Mouse (Mus musculus) stomach, embryonic 14.5 days (tissue): ENCODE measurements around the gene Slc16a5. TPM values are rescaled to one million over a fixed set of nuclear protein-coding genes. Genes with fewer than 3 reads are reported as not detected.

Source experiments
- ATAC-seq: fragments of 200-750 bp; cut with Nextera tagmentation; 2 replicates; pipeline ENCODE4 v1.8.0; 2017; ENCODE audit warnings: low read depth, moderate TSS enrichment; ENCODE audit not compliant: insufficient number of reproducible peaks, insufficient read depth, low FRiP score
- H3K27ac ChIP-seq: fragments of 300-500 bp; sonication (generic); 2 replicates; pipeline ENCODE4 v1.5.1; 2014; ENCODE audit warnings: mild to moderate bottlenecking, low read length, moderate library complexity, mixed read lengths
- H3K27me3 ChIP-seq: fragments of 300-500 bp; sonication (generic); 2 replicates; pipeline ENCODE4 v1.6.1; 2014; ENCODE audit warnings: low read length, control low read depth, mixed read lengths; ENCODE audit not compliant: control insufficient read depth, insufficient read depth
- H3K36me3 ChIP-seq: fragments of 300-500 bp; sonication (generic); 2 replicates; pipeline ENCODE4 v1.6.1; 2014; ENCODE audit warnings: mild to moderate bottlenecking, control low read depth, low read length, moderate library complexity, mixed read lengths; ENCODE audit not compliant: control insufficient read depth, insufficient read depth
- H3K4me1 ChIP-seq: fragments of 300-500 bp; sonication (generic); 2 replicates; pipeline ENCODE4 v1.6.1; 2014; ENCODE audit warnings: low read length, control low read depth, mixed read lengths; ENCODE audit not compliant: control insufficient read depth, insufficient read depth
- H3K4me2 ChIP-seq: fragments of 300-500 bp; sonication (generic); replicated peaks from 2 replicates; pipeline ENCODE4 v1.6.1; 2014; ENCODE audit warnings: low read depth, low read length, control low read depth
- H3K4me3 ChIP-seq: fragments of 300-500 bp; sonication (generic); 2 replicates; pipeline ENCODE4 v1.5.1; 2014; ENCODE audit warnings: low read depth, low read length, control low read depth
- H3K9ac ChIP-seq: fragments of 300-500 bp; sonication (generic); replicated peaks from 2 replicates; pipeline ENCODE4 v1.6.1; 2014; ENCODE audit warnings: low read depth, mild to moderate bottlenecking, control low read depth, low read length, moderate library complexity, mixed read lengths
- H3K9me3 ChIP-seq: fragments of 300-500 bp; sonication (generic); 2 replicates; pipeline ENCODE4 v1.6.1; 2016; ENCODE audit warnings: low read depth, low read length, control low read depth; ENCODE audit not compliant: control insufficient read depth
- WGBS: fragments of 180-500 bp; shearing (Covaris S2); extraction: QIAGEN DNeasy Blood & Tissue Kit; methylation state at CpG from one replicate; pipeline ENCODE4 v1.1.7; 2014; 5-methylcytosine and 5-hydroxymethylcytosine counted together
- polyA plus RNA-seq: library from polyadenylated mRNA; unstranded; fragments of >200 nt; fragmentation: Nextera tagmentation; extraction: Ambion mirVana; gene quantifications from 2 replicates; pipeline ENCODE4 v1.2.1, GENCODE M21; 2014

Gene Slc16a5
- polyA plus RNA-seq, 1 experiment from 2014 or later: 0.32 TPM

DNA sequence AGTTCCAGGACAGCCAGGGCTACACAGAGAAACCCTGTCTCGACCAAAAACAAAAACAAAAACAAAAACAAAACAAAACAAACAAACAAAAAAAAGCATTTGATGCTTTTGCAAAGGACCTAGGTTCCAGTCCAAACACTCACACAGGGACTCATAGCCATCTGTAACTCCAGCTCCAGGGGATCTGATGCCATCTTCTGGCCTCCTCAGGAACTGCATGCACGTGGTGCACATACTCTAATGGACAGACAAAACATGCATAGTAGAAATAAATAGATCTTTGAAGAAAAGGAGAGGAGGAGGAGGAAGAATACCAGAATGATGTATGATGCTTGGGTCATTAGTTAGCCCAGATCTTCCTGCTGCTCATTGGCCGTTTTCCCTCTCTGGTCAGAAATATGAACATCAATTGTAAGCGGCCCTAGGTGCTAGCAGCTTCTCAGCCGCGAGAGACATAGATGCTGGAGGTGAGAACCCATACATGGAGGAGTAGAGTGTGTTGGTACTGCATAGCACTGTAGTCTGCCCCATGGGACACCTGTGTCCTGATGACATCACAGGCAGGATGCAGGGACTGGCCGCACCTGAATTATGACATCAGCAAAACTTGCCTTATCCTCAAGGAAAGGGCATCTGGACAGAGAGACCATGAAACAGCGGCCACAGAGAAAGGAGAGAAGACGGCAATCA, 22.2 kb upstream of the Slc16a5 start, which contains the start of gene Trim80:
Gene Trim80, plus strand, starts transcription at position 640 of the 690 bp plus-strand sequence.
- Histone ChIP-seq H3K27me3 (no peaks in the 10 kb centered on the region), H3K4me2 (no peak within 1 kb of the TSS), H3K9ac (no peak within 1 kb of the TSS), H3K36me3 (no peaks in the 10 kb centered on the region), H3K27ac (no peak within 1 kb of the TSS), H3K4me3 (no peak within 1 kb of the TSS), H3K9me3 (no peaks in the 10 kb centered on the region), H3K4me1 (peaks cover 10% of the 10 kb centered on the region)
- no peak for ATAC-seq
- WGBS: 92% methylated on average over 9 of the region's 9 CpGs

DNA sequence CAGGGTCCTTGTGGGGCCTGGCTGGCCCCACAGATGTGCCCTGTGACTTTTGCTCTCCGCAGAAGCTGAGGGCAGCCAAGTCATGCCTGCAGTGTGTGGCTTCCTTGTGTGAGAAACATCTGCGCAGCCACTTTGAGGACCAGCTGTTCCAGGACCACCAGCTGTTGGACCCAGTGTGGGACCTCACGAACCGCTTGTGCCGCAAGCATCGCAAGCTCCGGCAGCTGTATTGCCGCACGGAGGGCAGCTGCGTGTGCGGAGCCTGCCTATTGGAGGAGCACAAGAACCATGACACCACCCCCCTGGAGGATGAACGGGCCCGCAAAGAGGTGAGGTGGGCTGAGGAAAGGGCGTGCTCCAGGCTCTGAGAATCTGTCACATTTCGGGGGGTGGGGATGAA, 20.9 kb upstream of the Slc16a5 start:
- H3K4me3 ChIP-seq: no peak overlapping the region
- H3K9me3 ChIP-seq: no peaks in the 10 kb centered on the region
- 44% methylated on average over 15 of the region's 15 CpGs for WGBS
- H3K4me1 ChIP-seq: 0 out of 2 replicates have a peak, but pooled peaks cover under 1% of the 10 kb centered on the region
- no peaks in the 10 kb centered on the region for H3K27me3 ChIP-seq
- no peak overlapping the region for H3K9ac ChIP-seq
- H3K36me3 ChIP-seq: no peaks in the 10 kb centered on the region
- no peak for ATAC-seq
- H3K4me2 ChIP-seq: no peak overlapping the region
- H3K27ac ChIP-seq: no peak overlapping the region

DNA sequence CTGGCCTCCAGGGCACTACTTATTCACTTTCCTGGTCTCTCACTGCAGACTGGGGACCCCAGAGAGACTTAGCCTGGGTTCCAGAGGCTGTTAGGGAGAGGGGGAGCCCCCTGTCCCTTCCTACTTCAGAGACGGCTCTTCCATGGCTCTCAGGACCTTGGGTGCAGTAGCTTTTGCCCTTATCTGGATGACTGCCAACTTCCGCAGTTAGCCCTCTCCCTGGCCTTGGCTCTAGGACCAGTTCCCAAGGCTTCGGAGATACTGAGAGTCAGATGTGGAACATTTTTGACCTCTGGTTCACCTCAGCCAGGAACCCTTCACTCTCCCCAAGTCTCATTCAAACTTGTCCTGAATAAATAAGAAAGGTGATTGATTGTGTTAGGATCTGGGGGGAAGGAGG, 15.4 kb upstream of the Slc16a5 start:
- Histone ChIP-seq H3K9ac (no peak overlapping the region), H3K4me3 (no peak overlapping the region), H3K4me2 (no peak overlapping the region), H3K9me3 (no peaks in the 10 kb centered on the region), H3K36me3 (no peaks in the 10 kb centered on the region), H3K4me1 (peaks cover 8% of the 10 kb centered on the region; the same call in 1 of the 2 replicates), H3K27me3 (no peaks in the 10 kb centered on the region), H3K27ac (no peak overlapping the region; the same call in 1 of the 2 replicates)
- ATAC-seq: no peak
- 37% methylated on average over 3 of the region's 3 CpGs for WGBS

DNA sequence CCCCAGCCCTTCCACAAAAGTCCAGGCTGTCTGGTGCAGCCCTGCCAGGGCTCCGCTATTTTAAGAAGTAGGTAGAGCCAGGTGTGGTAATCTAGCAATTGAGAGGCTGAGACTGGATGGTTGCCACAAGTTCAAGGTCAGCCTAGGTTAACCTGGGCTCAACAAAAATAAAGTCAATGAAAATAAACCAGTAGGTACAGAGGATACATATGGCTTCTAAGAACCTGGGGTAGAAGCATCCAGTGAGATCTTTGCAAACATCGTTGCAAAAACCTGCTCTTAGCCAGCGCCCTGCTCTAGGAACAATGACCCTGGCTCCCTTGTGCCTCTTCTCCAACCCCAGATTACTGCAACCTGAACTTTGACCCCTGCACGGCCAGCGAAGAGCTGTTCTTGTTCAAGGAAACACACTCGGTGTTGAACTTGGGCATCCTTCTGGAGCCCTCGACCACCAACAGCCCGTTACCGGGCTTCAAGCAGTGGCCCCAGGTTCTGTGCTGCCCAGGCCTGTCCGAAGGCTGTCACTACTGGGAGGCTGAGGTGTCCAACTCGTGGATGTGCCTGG, 14.9 kb upstream of the Slc16a5 start:
- Histone ChIP-seq H3K27me3 (no peaks in the 10 kb centered on the region), H3K9me3 (no peaks in the 10 kb centered on the region), H3K4me1 (peaks cover 8% of the 10 kb centered on the region; the same call in 1 of the 2 replicates), H3K9ac (no peak overlapping the region), H3K36me3 (no peaks in the 10 kb centered on the region), H3K4me2 (no peak overlapping the region), H3K4me3 (no peak overlapping the region), H3K27ac (no peak overlapping the region)
- no peak for ATAC-seq
- 79% methylated on average over 11 of the region's 11 CpGs for WGBS

DNA sequence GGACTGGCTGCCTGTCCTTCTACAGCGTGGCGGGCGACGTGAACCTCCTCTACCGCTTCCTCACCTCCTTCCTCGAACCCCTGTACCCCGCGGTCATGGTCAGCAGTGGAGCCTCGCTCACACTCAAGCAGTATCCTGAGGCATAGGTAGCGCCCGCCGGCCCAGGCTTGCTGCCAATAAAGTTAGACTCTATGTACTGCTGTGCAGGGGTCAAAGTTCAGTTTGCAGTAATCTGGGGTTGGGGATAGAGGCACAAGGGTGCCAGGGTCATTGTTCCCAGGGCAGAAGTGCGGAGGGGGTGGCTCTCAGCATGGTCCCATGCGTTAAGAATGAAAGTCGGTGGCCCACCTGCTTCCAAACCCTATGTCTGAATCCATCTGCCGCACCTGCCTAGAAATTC, 14.2 kb upstream of the Slc16a5 start:
- no peak overlapping the region for H3K27ac ChIP-seq

DNA sequence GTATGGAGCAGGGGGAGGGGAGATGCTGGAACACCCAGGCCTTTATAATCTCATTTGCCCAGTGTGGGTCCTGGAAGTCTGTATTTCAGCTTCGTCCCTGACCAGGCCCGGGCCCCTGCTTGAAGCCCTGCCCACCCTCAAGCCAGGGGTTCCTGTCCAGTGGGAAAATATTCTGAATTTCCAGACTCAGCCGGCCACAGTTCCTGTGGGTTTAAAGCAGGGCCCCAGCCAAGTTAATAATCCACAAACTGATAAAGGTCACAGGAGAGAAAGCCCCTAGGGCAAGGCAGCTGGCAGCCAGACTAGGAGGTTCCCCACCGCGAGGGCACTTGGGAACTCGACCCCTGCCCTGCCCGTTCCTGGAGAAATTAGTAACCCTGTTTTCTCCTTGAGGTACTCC, 13.3 kb upstream of the Slc16a5 start:
- no peak overlapping the region for H3K27ac ChIP-seq
- ATAC-seq: no peak
- no peak overlapping the region for H3K9ac ChIP-seq
- H3K4me1 ChIP-seq: peaks cover 8% of the 10 kb centered on the region; the same call in 1 of the 2 replicates
- H3K27me3 ChIP-seq: no peaks in the 10 kb centered on the region
- no peaks in the 10 kb centered on the region for H3K36me3 ChIP-seq
- no peak overlapping the region for H3K4me3 ChIP-seq
- WGBS: 59% methylated on average over 7 of the region's 7 CpGs
- H3K9me3 ChIP-seq: no peaks in the 10 kb centered on the region
- H3K4me2 ChIP-seq: no peak overlapping the region

More for the DNA sequence above, 14.2 kb upstream of the Slc16a5 start:
- Histone ChIP-seq H3K4me2 (no peak overlapping the region), H3K27me3 (no peaks in the 10 kb centered on the region), H3K9ac (no peak overlapping the region), H3K36me3 (no peaks in the 10 kb centered on the region), H3K9me3 (no peaks in the 10 kb centered on the region), H3K4me3 (no peak overlapping the region), H3K4me1 (peaks cover 8% of the 10 kb centered on the region; the same call in 1 of the 2 replicates)
- no peak for ATAC-seq
- 85% methylated on average over 16 of the region's 16 CpGs for WGBS

DNA sequence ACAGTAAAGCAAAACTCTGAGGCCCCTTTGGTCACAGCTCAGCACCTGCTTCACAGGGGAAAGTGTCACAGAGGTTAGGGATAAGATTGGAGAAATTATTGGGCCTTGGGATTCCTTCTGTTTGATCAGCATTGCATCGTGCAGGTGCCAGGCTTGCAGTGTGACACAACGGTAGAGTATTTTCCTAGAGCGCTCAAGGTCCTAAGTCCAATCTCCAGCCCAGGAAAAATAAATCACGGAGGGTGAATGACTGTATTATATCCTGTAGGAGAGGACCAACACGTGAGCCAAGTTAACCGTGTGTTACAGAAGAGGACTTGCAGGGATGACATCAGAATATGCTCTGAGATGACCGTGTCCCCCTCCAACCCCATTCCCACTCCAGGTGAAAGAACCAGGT, 12.1 kb upstream of the Slc16a5 start:
- H3K9ac ChIP-seq: no peak overlapping the region
- 78% methylated on average over 7 of the region's 7 CpGs for WGBS
- H3K36me3 ChIP-seq: no peaks in the 10 kb centered on the region
- ATAC-seq: no peak
- no peaks in the 10 kb centered on the region for H3K9me3 ChIP-seq
- no peak overlapping the region for H3K27ac ChIP-seq
- no peaks in the 10 kb centered on the region for H3K27me3 ChIP-seq
- H3K4me1 ChIP-seq: peaks cover 8% of the 10 kb centered on the region; the same call in 1 of the 2 replicates
- H3K4me2 ChIP-seq: no peak overlapping the region
- H3K4me3 ChIP-seq: no peak overlapping the region

DNA sequence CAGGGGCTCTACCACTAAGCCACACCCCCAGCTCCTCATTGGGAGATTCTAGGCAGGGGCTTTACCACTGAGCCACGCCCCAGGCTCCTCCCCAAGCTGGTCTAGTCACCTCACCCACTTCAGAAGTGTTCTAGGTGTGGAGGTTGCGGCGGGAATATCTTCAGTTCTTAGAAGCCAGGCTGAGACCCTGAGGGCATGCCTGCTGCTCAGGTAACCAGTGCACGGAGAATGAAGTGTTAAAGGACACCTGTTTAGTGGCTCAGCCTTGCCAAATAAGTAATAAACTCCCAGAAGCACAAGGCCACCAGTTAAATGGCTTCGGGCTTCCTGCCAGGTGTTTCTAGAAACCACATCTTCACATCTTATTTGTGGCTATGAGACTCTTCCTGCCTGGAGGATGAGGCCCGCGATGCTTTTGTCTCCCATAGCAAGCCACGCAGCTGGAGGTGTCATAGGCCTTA, 10.5 kb upstream of the Slc16a5 start:
- H3K4me2 ChIP-seq: no peak overlapping the region
- no peak overlapping the region for H3K9ac ChIP-seq
- no peaks in the 10 kb centered on the region for H3K9me3 ChIP-seq
- no peaks in the 10 kb centered on the region for H3K27me3 ChIP-seq
- H3K27ac ChIP-seq: no peak overlapping the region
- no peak for ATAC-seq
- peaks cover 4% of the 10 kb centered on the region; the same call in 1 of the 2 replicates for H3K4me1 ChIP-seq
- no peak overlapping the region for H3K4me3 ChIP-seq
- no peaks in the 10 kb centered on the region for H3K36me3 ChIP-seq
- 82% methylated on average over 8 of the region's 8 CpGs for WGBS
